Mouse (Mus musculus): ENCODE data around the gene Lrrc75b. TPM values are rescaled to one million over a fixed set of nuclear protein-coding genes. Genes with fewer than 3 reads are reported as not detected.

Lrrc75b gene
- polyA plus RNA-seq, 1 experiment, result 2.1 TPM

- no peak overlapping the region for H3K4me3 ChIP-seq (ENCODE audit: insufficient read depth, low read depth, low read length)
- 84% methylated on average over 13 of the region's 13 CpGs for WGBS
- no peaks in the 10 kb centered on the region for H3K27me3 ChIP-seq (replicated peaks; ENCODE audit: control insufficient read depth, insufficient read depth, low read length)
- H3K4me1 ChIP-seq (ENCODE audit: control insufficient read depth, insufficient read depth, low read length), result no peaks in the 10 kb centered on the region
- TF ChIP-seq POLR2A (IDR thresholded peaks at IDR 0.05; ENCODE audit: low read depth, low read length) (no peak), CTCF (conservative IDR thresholded peaks at IDR 0.05; ENCODE audit: insufficient read depth, insufficient read length, low read depth, low read length) (no peak)
- no peaks in the 10 kb centered on the region for H3K36me3 ChIP-seq (ENCODE audit: control insufficient read depth, insufficient read depth, low read length)
- H3K27ac ChIP-seq (ENCODE audit: insufficient read depth, low read depth, low read length), result no peak overlapping the region
- DNase-seq, result no peak
Measured at GRCm38 (mm10) chr10:75552701-75553450, 7.3 kb downstream of the Lrrc75b start.

DNA sequence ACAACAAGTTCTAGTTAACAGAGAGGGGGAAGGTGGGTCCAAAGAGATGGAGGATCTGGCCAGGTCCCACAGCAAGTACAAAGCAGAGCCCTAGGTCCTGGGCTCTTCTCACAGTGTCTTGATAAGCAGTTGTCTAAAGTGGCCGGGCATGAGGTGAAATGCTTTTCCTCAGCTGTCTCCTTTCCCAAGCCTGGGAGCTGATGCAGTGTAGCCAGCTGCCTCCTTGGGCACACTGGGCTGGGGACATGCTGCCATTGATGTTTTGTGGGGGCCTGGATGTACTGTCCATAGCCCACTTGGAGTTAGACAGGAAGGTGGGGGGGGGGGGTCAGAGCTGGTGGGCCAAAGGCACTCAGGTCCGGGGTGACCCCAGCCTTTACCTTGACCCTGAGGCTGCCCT is 8.0 kb downstream of the Lrrc75b start:
- 70% methylated on average over 2 of the region's 2 CpGs for WGBS

GRCm38 (mm10) chr10:75551175-75551574 is 9.0 kb downstream of the Lrrc75b start:
- H3K4me3 ChIP-seq (ENCODE audit: insufficient read depth, low read depth, low read length), result no peak overlapping the region
- no peaks in the 10 kb centered on the region for H3K27me3 ChIP-seq (replicated peaks; ENCODE audit: control insufficient read depth, insufficient read depth, low read length)
- DNase-seq, result no peak
- TF ChIP-seq CTCF (conservative IDR thresholded peaks at IDR 0.05; ENCODE audit: insufficient read depth, insufficient read length, low read depth, low read length) (no peak), POLR2A (IDR thresholded peaks at IDR 0.05; ENCODE audit: low read depth, low read length) (no peak)
- H3K36me3 ChIP-seq (ENCODE audit: control insufficient read depth, insufficient read depth, low read length), result no peaks in the 10 kb centered on the region
- 29% methylated on average over 12 of the region's 12 CpGs for WGBS
- H3K4me1 ChIP-seq (ENCODE audit: control insufficient read depth, insufficient read depth, low read length), result no peaks in the 10 kb centered on the region
- no peak overlapping the region for H3K27ac ChIP-seq (ENCODE audit: insufficient read depth, low read depth, low read length)

More for the DNA sequence above, 8.0 kb downstream of the Lrrc75b start:
- no peaks in the 10 kb centered on the region for H3K36me3 ChIP-seq (ENCODE audit: control insufficient read depth, insufficient read depth, low read length)
- no peaks in the 10 kb centered on the region for H3K27me3 ChIP-seq (replicated peaks; ENCODE audit: control insufficient read depth, insufficient read depth, low read length)
- no peak for DNase-seq
- no peaks in the 10 kb centered on the region for H3K4me1 ChIP-seq (ENCODE audit: control insufficient read depth, insufficient read depth, low read length)
- no peak overlapping the region for H3K27ac ChIP-seq (ENCODE audit: insufficient read depth, low read depth, low read length)
- TF ChIP-seq CTCF (conservative IDR thresholded peaks at IDR 0.05; ENCODE audit: insufficient read depth, insufficient read length, low read depth, low read length), result no peak
- TF ChIP-seq POLR2A (IDR thresholded peaks at IDR 0.05; ENCODE audit: low read depth, low read length), result no peak
- no peak overlapping the region for H3K4me3 ChIP-seq (ENCODE audit: insufficient read depth, low read depth, low read length)

DNA sequence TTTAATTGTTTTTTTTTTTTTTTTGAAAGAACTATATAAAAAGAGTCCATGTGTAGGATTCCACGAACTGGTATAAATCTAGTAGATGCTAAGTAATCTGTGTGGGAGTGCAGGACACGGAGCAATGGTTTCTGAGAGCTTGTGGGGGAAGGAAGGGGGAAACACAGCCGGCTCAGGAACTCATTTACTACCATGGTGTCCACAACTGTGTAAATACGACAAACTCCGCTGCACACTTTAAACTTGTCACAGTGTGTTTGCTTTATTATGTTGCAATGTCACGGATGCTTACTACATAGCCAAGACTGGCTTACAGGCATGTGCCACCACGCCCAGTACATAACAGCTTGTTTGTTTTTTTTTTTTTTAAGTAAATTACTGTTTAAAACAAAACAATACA is 10.2 kb downstream of the Lrrc75b start:
- H3K27me3 ChIP-seq (replicated peaks; ENCODE audit: control insufficient read depth, insufficient read depth, low read length), result no peaks in the 10 kb centered on the region
- no peaks in the 10 kb centered on the region for H3K36me3 ChIP-seq (ENCODE audit: control insufficient read depth, insufficient read depth, low read length)
- no peak overlapping the region for H3K27ac ChIP-seq (ENCODE audit: insufficient read depth, low read depth, low read length)
- WGBS, result 42% methylated on average over 7 of the region's 7 CpGs
- no peak for DNase-seq
- no peaks in the 10 kb centered on the region for H3K4me1 ChIP-seq (ENCODE audit: control insufficient read depth, insufficient read depth, low read length)
- no peak for TF ChIP-seq CTCF (conservative IDR thresholded peaks at IDR 0.05; ENCODE audit: insufficient read depth, insufficient read length, low read depth, low read length)
- no peak for TF ChIP-seq POLR2A (IDR thresholded peaks at IDR 0.05; ENCODE audit: low read depth, low read length)
- no peak overlapping the region for H3K4me3 ChIP-seq (ENCODE audit: insufficient read depth, low read depth, low read length)

DNA sequence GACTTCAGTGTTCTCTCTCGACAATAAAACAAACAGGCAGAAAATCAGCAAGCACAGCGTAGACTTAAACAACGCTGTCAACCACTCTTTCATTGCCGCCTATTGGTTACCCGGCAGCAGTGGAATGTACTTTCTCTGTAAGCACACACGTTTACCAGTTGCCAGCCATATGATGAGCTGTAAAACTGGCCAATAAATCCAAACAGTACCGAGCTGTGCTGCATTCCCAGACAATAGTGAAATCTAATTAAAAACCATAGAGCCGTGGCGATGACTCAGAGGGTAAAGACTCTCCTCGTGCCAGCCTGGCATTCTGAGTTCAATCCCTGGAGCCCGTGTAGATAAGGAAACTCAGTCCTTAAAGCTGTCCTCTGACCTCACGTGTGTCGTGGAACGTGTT is 11.6 kb downstream of the Lrrc75b start:
- TF ChIP-seq POLR2A (IDR thresholded peaks at IDR 0.05; ENCODE audit: low read depth, low read length), result no peak
- TF ChIP-seq CTCF (conservative IDR thresholded peaks at IDR 0.05; ENCODE audit: insufficient read depth, insufficient read length, low read depth, low read length), result no peak
- Histone ChIP-seq H3K4me1 (ENCODE audit: control insufficient read depth, insufficient read depth, low read length) (no peaks in the 10 kb centered on the region), H3K4me3 (ENCODE audit: insufficient read depth, low read depth, low read length) (no peak overlapping the region), H3K36me3 (ENCODE audit: control insufficient read depth, insufficient read depth, low read length) (no peaks in the 10 kb centered on the region), H3K27me3 (replicated peaks; ENCODE audit: control insufficient read depth, insufficient read depth, low read length) (no peaks in the 10 kb centered on the region), H3K27ac (ENCODE audit: insufficient read depth, low read depth, low read length) (no peak overlapping the region)
- no peak for DNase-seq
- WGBS, result 37% methylated on average over 14 of the region's 14 CpGs

DNA sequence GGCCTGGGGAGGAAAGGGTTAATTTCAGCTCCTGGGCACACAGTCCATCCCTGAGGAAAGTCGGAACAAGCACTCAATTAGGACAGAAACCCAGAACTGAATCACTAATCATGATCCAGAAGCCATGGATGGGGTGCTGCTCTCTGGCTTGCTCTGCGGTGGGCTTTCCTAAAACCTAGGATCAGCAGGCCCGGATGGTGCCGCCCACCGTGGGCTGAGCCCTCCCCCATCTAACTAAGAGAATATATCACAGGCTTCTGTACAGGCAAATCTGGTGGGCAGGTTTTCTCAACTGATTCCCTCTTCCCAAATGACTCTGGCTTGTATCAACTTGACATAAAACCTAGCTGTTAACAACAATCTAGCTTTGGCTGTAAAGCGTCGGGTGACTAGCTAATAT is 12.2 kb downstream of the Lrrc75b start:
- no peak for DNase-seq
- Histone ChIP-seq H3K27ac (ENCODE audit: insufficient read depth, low read depth, low read length) (no peak overlapping the region), H3K27me3 (replicated peaks; ENCODE audit: control insufficient read depth, insufficient read depth, low read length) (no peaks in the 10 kb centered on the region), H3K36me3 (ENCODE audit: control insufficient read depth, insufficient read depth, low read length) (no peaks in the 10 kb centered on the region), H3K4me3 (ENCODE audit: insufficient read depth, low read depth, low read length) (no peak overlapping the region), H3K4me1 (ENCODE audit: control insufficient read depth, insufficient read depth, low read length) (no peaks in the 10 kb centered on the region)
- no peak for TF ChIP-seq POLR2A (IDR thresholded peaks at IDR 0.05; ENCODE audit: low read depth, low read length)
- no peak for TF ChIP-seq CTCF (conservative IDR thresholded peaks at IDR 0.05; ENCODE audit: insufficient read depth, insufficient read length, low read depth, low read length)
- WGBS, result 56% methylated on average over 7 of the region's 7 CpGs

GRCm38 (mm10) chr10:75536123-75536522 is 24.0 kb downstream of the Lrrc75b start:
- Histone ChIP-seq H3K36me3 (ENCODE audit: control insufficient read depth, insufficient read depth, low read length) (peaks cover 4% of the 10 kb centered on the region), H3K4me1 (ENCODE audit: control insufficient read depth, insufficient read depth, low read length) (no peaks in the 10 kb centered on the region), H3K27me3 (replicated peaks; ENCODE audit: control insufficient read depth, insufficient read depth, low read length) (no peaks in the 10 kb centered on the region), H3K4me3 (ENCODE audit: insufficient read depth, low read depth, low read length) (no peak overlapping the region), H3K27ac (ENCODE audit: insufficient read depth, low read depth, low read length) (no peak overlapping the region)
- DNase-seq, result no peak
- TF ChIP-seq POLR2A (IDR thresholded peaks at IDR 0.05; ENCODE audit: low read depth, low read length), result no peak
- no peak for TF ChIP-seq CTCF (conservative IDR thresholded peaks at IDR 0.05; ENCODE audit: insufficient read depth, insufficient read length, low read depth, low read length)
- 91% methylated on average over 5 of the region's 5 CpGs for WGBS

Measured in kidney, adult 2 months (tissue).